Mouse (Mus musculus): ENCODE measurements at regions not wholly inside any gene's neighbourhood (a gene's known extent, or its start where the extent isn't known, plus 50 kb on each side); places are given as distances from the start of the nearest gene placed in this dataset.
A peak's percentile ranks its signal among the peaks of the same experiment; 100 is the strongest.

DNA sequence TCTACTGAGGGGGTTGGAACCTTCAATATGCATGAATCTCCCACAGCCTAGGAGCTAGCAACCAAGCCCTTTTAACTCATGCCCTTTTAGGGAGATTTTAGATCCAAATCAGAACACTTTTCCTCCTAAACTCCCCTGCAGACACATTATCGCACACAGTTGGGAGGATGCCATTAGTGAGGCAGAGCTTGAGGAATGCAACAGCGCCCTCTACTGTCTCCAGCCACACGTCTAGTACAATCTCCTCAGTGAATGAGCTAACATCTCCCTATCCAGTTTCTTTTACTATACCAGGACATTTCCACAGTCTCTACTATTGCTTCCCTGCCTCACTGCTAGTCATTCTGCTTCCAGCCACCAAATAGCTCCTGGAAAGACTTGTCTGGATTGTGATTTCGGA lies 59.3 kb downstream of the 1700080O16Rik start:
- Histone ChIP-seq H3K36me3 (no peaks in the 10 kb centered on the region), H3K4me2 (no peak overlapping the region), H3K4me1 (replicated peaks) (no peaks in the 10 kb centered on the region), H3K9ac (no peak overlapping the region), H3K27ac (replicated peaks) (no peak overlapping the region), H3K27me3 (no peaks in the 10 kb centered on the region), H3K4me3 (no peak overlapping the region), H3K9me3 (no peaks in the 10 kb centered on the region)
- peak; percentile 84 for ATAC-seq (ENCODE audit: low FRiP score, low read depth)
- WGBS = 29% methylated on average over 4 of the region's 4 CpGs

GRCm38 (mm10) chrX:51911566-51911965 lies 61.0 kb downstream of the 1700080O16Rik start:
- no peak for ATAC-seq (ENCODE audit: low FRiP score, low read depth)
- no peaks in the 10 kb centered on the region for H3K27me3 ChIP-seq
- H3K4me1 ChIP-seq (replicated peaks) = no peaks in the 10 kb centered on the region
- H3K4me3 ChIP-seq = no peak overlapping the region
- no peaks in the 10 kb centered on the region for H3K36me3 ChIP-seq
- 20% methylated on average over 1 of the region's 1 CpGs for WGBS
- no peak overlapping the region for H3K4me2 ChIP-seq
- H3K9ac ChIP-seq = no peak overlapping the region
- no peaks in the 10 kb centered on the region for H3K9me3 ChIP-seq
- no peak overlapping the region for H3K27ac ChIP-seq (replicated peaks)

DNA sequence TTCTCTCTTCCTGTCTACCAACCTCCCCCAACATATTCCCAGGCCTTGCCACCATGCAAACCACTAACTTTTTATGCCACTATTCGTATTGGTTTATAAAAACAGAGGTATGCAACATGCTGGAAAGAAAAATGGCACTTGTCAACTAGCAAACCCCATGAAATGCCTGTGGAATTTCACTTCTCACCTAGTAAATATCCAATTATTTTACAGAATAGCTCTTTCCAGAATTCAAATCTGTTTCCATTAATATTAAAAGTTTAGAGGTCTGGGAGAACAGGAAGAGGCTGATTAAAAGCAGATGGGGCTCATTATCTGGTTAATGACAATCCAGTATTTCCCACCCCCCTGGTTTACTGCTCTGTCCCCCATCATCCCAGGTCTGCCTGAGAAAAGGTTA lies 62.0 kb downstream of the 1700080O16Rik start:
- H3K4me2 ChIP-seq = no peak overlapping the region
- WGBS = 68% methylated on average over 1 of the region's 1 CpGs
- H3K27me3 ChIP-seq = no peaks in the 10 kb centered on the region
- no peaks in the 10 kb centered on the region for H3K36me3 ChIP-seq
- no peak overlapping the region for H3K27ac ChIP-seq (replicated peaks)
- no peaks in the 10 kb centered on the region for H3K4me1 ChIP-seq (replicated peaks)
- H3K9me3 ChIP-seq = no peaks in the 10 kb centered on the region
- ATAC-seq (ENCODE audit: low FRiP score, low read depth) = no peak
- no peak overlapping the region for H3K9ac ChIP-seq
- no peak overlapping the region for H3K4me3 ChIP-seq

DNA sequence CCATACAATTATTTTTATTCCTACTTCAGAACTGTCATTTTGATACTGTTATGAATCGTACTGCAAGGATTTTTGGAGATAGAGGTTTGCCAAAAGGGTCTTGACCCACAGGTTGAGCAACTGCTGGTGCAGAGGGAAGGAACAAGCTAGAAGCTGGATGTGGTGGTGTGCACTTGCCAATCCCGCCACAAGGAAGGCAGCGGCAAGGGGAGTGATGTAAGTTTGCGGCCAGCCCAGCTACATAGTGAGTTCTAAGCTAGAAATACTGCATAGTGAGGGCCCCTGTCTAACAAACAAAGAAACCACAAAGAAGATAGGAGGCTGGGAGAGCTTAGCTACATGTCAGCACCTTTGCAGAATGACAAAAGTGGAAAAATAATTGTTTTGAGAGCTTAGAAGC lies 74.1 kb downstream of the 1700080O16Rik start:
- no peak for ATAC-seq (ENCODE audit: low FRiP score, low read depth)
- no peak overlapping the region for H3K27ac ChIP-seq (replicated peaks)
- no peak overlapping the region for H3K4me3 ChIP-seq
- H3K9me3 ChIP-seq = no peaks in the 10 kb centered on the region
- no peaks in the 10 kb centered on the region for H3K36me3 ChIP-seq
- no peaks in the 10 kb centered on the region for H3K4me1 ChIP-seq (replicated peaks)
- no peak overlapping the region for H3K4me2 ChIP-seq
- 79% methylated on average over 4 of the region's 4 CpGs for WGBS
- no peak overlapping the region for H3K9ac ChIP-seq
- no peaks in the 10 kb centered on the region for H3K27me3 ChIP-seq

DNA sequence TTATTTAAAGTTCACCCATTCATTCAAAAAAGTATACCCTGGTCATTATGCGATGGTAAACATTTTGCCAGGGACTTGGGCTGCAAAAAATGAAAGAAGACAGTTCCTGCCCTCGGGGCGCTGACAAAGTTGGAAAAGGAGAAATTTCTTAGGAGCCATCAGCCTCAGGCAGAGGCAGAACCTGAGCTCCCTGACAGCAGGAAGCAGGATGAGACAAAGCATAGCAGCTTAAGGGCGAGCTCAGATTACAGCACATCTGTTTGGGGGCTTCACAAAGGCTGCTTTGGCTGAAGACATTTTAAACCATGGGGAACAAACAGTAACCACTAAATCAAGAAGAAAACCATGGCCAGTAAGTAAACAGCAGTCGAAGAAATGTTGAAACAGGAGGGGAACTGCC lies 75.5 kb downstream of the 1700080O16Rik start:
- no peak for ATAC-seq (ENCODE audit: low FRiP score, low read depth)
- Histone ChIP-seq H3K9me3 (no peaks in the 10 kb centered on the region), H3K27ac (replicated peaks) (no peak overlapping the region), H3K36me3 (no peaks in the 10 kb centered on the region), H3K4me1 (replicated peaks) (no peaks in the 10 kb centered on the region), H3K4me3 (no peak overlapping the region), H3K4me2 (no peak overlapping the region), H3K27me3 (no peaks in the 10 kb centered on the region), H3K9ac (no peak overlapping the region)
- WGBS = 29% methylated on average over 5 of the region's 5 CpGs

DNA sequence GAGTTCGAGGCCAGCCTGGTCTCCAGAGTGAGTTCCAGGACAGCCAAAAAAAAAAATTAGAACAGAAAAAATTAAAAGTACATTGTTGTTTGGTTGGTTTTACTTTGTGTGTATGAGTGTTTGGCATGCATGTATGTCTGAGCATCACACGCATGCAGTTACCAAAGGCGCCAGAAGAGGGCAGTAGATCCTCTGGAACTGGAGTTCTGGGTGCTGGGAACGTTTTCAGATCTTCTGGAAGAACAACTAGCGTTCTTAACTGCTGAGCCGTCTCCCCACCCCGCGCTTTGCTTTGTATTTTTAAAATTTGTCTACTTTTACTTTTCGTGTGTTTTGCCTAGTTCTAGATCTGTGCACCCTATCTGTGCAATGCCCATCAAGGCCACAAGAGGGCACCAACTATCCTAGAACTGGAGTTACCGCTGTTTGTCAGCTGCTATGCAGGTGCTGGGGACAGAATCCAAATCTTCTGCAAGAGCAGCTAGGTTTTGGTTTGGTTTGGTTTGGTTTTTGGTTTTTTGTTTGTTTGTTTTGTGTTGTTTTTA lies 76.9 kb downstream of the 1700080O16Rik start:
- no peaks in the 10 kb centered on the region for H3K4me1 ChIP-seq (replicated peaks)
- no peak overlapping the region for H3K9ac ChIP-seq
- no peak overlapping the region for H3K27ac ChIP-seq (replicated peaks)
- H3K9me3 ChIP-seq = no peaks in the 10 kb centered on the region
- H3K27me3 ChIP-seq = no peaks in the 10 kb centered on the region
- ATAC-seq (ENCODE audit: low FRiP score, low read depth) = no peak
- H3K4me2 ChIP-seq = no peak overlapping the region
- no peaks in the 10 kb centered on the region for H3K36me3 ChIP-seq
- no peak overlapping the region for H3K4me3 ChIP-seq
- 72% methylated on average over 10 of the region's 10 CpGs for WGBS

DNA sequence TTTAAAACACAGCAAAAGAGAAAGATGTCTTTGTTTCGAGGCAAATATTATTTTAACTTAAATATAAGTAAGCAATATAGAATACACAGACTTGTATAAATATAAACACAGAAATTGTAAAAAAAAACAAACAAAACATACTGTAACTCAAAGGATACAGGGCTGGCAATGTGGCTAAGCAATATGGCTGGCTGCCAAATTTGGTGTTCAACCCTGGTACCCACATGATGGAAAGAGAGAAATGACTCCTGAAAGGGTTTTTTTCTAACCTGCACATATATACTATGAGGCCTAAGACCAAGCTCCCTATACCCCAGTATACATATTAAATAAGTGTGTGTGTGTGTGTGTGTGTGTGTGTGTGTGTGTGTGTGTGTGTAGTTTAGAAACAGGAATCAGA lies 79.9 kb downstream of the 1700080O16Rik start:
- H3K9ac ChIP-seq = no peak overlapping the region
- no peaks in the 10 kb centered on the region for H3K27me3 ChIP-seq
- H3K36me3 ChIP-seq = no peaks in the 10 kb centered on the region
- H3K4me2 ChIP-seq = no peak overlapping the region
- H3K4me3 ChIP-seq = no peak overlapping the region
- WGBS = 38% methylated on average over 1 of the region's 1 CpGs
- no peaks in the 10 kb centered on the region for H3K4me1 ChIP-seq (replicated peaks)
- no peaks in the 10 kb centered on the region for H3K9me3 ChIP-seq
- no peak overlapping the region for H3K27ac ChIP-seq (replicated peaks)
- ATAC-seq (ENCODE audit: low FRiP score, low read depth) = no peak

- Histone ChIP-seq H3K9me3 (no peaks in the 10 kb centered on the region), H3K9ac (no peak overlapping the region), H3K4me2 (no peak overlapping the region), H3K27me3 (no peaks in the 10 kb centered on the region), H3K27ac (replicated peaks) (no peak overlapping the region), H3K36me3 (no peaks in the 10 kb centered on the region), H3K4me3 (no peak overlapping the region), H3K4me1 (replicated peaks) (no peaks in the 10 kb centered on the region)
- WGBS = 80% methylated on average over 5 of the region's 5 CpGs
- ATAC-seq (ENCODE audit: low FRiP score, low read depth) = no peak
These were observed 85.1 kb upstream of the Usp26 start for GRCm38 (mm10) chrX:51886129-51886528.

All from hindbrain, embryonic 15.5 days (tissue).